Mouse (Mus musculus) testis, adult 2 months (tissue): ENCODE measurements around the gene Sipa1l1.

Experiments used
- CTCF ChIP-seq: fragments of 200-500 bp; IDR thresholded peaks from 2 replicates; pipeline ENCODE4 v1.5.1; 2012; ENCODE audit warnings: low read depth, mild to moderate bottlenecking, inconsistent platforms, low read length, moderate library complexity; ENCODE audit not compliant: control insufficient read depth, insufficient read depth, insufficient replicate concordance
- POLR2A ChIP-seq: fragments of 200-500 bp; IDR thresholded peaks from 2 replicates; pipeline ENCODE4 v1.6.1; 2012; ENCODE audit warnings: low read depth, mild to moderate bottlenecking, inconsistent platforms, low read length, moderate library complexity; ENCODE audit not compliant: control insufficient read depth

- TF ChIP-seq CTCF (no peak), POLR2A (no peak)
Observed at GRCm38 (mm10) chr12:82248501-82248900, 79.4 kb downstream of the Sipa1l1 start.
